Mouse (Mus musculus) T-helper 1 cell (primary cell): ENCODE measurements around the gene Zfp595.
"Not testable (repeated sequence)": the region's sequence is repeated elsewhere in the genome, so short reads cannot be mapped to it uniquely, and the experiment has no call there.

Experiments used
- in situ Hi-C: fragments of 300-600 bp; cut with MboI, MseI; formaldehyde crosslinking; loops from one replicate; pipeline ENCODE4 v1.15.1; 2025; ENCODE audit warnings: high pct_unique_total_duplicates

Gene Zfp595

GRCm38 (mm10) chr13:67332019-67332724 lies at the start of gene Zfp595:
Gene Zfp595, minus strand, starts transcription at chr13:67332570.
- in situ Hi-C loops: loop anchor here (5.0 to 10.0 kb wide), 2 partner anchors 120 to 503 kb away; partner anchors contain the start of genes Gm10037 and Zfp874a

DNA sequence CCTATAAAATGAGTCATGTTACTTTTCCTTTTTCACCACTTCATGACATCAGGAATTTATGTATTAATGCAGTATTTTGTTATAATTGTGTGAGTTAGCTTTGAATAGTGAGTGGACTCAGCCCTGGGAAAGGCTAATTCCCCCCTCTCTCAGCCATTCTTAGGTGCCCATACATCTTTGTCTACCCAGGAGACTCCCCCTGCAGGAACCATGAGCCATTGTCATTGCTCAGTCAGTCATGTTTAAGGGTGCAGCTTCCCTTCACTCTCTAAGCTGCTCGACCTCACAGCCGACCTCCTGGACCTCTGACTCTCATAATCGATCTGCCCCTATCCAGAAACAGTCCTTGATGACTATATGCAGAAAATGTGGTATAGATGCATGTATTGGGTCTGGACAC lies 43.9 kb upstream of the Zfp595 start:
- in situ Hi-C loops: loop anchor here (10.0 kb wide), 1 partner anchor 201 kb away; the partner anchor contains the start of gene Rsl1

GRCm38 (mm10) chr13:67375050-67375911 lies 42.9 kb upstream of the Zfp595 start, which contains the start of the genes Gm28041 and Zfp456:
Gene Gm28041, minus strand, starts transcription at chr13:67375733.
Gene Zfp456, minus strand, starts transcription at chr13:67375810.
- in situ Hi-C loops: loop anchor here (10.0 kb wide), 1 partner anchor 200 kb away; the partner anchor contains the start of gene Rsl1

DNA sequence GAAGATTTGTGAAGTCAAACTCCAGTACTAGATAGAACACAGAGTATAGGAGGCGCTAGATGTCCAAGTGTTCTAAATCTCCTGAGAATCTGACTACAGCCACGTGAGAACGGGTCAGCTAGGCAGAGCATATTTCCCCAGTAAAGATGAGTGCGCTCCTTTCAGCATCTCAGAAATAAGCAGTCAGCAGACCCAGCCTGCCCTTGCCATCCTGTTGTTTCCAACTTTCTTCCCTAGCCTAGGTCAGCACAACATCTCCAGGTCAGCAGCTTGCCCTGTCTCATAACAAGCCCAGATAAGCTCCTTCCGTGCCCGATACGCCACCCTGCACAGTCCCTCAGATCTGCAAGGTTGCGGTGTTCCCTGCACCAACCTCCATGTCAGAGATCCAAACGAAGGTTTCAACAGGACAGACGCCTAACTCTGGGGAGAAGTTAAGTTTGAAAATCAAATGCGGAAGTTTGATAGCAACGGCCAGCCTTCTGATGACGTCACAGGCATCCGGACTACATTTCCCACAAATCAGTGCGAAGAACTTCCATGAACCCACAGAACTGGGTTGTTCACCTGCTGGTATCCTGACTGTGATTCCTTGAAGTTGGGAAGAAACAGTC lies 27.9 kb upstream of the Zfp595 start, which contains the start of the genes Gm28044 and Zfp953:
Gene Gm28044, minus strand, starts transcription at position 406 of the 614 bp plus-strand sequence.
Gene Zfp953, minus strand, starts transcription at position 475 of the 614 bp plus-strand sequence.
- in situ Hi-C loops: no loop called here

DNA sequence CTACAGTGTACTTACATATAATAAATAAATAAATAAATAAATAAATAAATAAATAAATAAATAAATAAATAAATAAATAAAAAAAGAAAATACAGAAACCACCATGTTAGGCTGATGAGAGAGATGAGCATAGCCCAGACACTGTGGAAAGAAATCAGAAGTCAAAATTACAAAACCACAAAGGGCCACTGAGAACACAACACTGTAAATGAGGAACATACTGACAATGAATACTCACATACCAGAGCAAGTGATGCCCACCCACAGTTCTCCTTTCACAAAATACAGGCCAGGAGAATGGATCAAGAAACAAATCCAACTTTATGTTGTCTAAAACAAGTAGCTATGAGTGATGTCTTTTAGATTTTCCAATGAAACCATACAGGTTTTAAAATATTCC lies 19.5 kb upstream of the Zfp595 start:
- in situ Hi-C loops: no loop called here

DNA sequence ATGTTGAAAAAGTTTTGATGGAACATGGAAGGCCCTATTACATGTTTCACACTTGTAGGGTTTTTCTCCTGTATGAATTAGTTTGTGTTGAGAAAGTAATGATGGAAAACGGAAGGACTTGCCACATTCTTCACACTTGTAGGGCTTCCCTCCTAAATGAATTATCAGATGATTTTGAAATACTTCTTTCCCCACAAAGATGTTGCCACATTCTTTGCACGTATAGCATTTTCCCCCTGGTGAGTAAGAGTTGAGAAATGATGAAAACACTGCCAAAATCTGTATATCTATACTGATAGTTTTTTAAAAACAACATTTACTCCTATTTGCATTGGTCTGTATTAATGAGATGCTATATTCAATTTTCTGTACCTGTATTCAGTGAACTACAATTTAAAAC lies 11.1 kb upstream of the Zfp595 start:
- in situ Hi-C loops: no loop called here

DNA sequence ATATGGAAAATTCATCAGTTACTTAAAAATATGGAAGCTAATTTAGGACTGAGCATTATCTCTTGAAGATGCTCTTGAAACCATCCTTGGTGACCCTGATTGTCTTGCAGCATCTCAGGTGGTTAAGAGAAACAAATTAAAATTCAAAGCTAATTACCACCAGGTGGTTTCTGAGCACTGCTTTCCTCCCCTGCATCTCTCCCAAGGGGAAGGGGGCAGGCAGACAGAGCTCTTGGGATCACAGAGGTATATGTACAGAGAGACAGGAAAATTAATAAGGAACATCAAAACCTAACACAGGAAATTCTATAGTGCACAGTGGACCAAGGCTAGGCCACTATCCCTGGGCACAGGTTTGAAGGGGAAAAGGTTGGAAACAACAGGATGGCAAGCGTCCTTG lies 507 bp upstream of the Zfp595 start:
- in situ Hi-C loops: loop anchor here (5.0 to 10.0 kb wide), 2 partner anchors 119 to 502 kb away; partner anchors contain the start of genes Gm10037 and Zfp874a

- in situ Hi-C loops: loop anchor here (5.0 kb wide), 1 partner anchor 184 kb away; the partner anchor contains the start of gene Zfp759
Measured at GRCm38 (mm10) chr13:67306718-67307117, 25.7 kb downstream of the Zfp595 start.

- in situ Hi-C loops: loop anchor here (5.0 kb wide), 1 partner anchor 184 kb away; the partner anchor contains the start of gene Zfp759
Measured at GRCm38 (mm10) chr13:67305822-67306672, 26.3 kb downstream of the Zfp595 start, which contains the start of gene Zfp457. Gene Zfp457, minus strand, starts transcription at chr13:67306485.

DNA sequence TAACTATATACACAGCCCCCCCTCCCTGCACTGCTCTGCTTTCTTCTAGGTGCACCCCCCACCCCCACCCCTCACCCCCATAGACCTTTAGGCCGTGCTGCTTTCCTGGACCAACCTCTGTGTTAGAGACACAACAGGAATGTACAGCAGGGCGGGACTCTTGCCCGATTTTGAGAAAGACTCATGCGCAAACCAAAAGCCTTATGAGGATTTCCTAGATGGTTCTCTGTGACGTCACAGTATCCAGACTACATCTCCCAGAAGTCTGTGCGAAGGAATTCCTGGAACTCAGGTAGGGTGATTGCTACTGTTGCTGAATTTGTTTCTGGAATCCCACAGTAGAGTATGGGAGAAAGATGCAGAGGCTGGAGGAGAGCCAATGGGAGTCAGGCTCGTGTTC lies 54.1 kb downstream of the Zfp595 start, which contains the start of gene Zfp458:
Gene Zfp458, minus strand, starts transcription at position 153 of the 400 bp plus-strand sequence.
- in situ Hi-C loops: no loop called here

DNA sequence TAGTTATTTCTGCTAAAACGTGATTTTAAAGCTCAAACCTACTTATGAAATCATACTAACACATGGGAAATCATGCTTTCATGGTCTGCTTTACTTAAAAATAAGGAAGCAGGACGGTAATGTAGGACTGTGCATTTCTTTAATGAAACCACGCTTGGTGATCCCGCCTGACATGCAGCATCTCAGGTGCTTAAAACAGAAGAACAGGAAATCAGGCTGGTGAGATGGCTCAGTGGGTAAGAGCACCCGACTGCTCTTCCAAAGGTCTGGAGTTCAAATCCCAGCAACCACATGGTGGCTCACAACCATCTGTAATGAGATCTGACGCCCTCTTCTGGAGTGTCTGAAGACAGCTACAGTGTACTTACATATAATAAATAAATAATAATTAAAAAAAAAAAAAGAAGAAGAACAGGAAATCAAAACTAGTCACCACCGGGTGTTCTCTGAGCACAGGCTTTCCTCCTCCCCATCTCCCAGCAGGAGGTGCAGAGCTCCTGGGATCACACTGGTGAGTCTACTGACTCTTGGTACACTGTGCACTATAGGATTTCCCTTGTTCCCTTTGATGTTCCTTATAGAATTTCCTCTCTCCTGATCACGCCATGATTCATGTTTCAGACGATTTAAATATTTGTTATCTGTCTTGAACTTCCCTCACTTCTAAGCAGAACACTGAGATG lies 62.8 kb downstream of the Zfp595 start:
- in situ Hi-C loops: not testable (repeated sequence)

- in situ Hi-C loops: no loop called here
Measured at GRCm38 (mm10) chr13:67268568-67269369, 63.6 kb downstream of the Zfp595 start.
